Mouse (Mus musculus) brain, embryonic 14.5 days (tissue): ENCODE results near the gene Zap70.

Experiments
- CTCF ChIP-seq: fragments of 200-500 bp; IDR thresholded peaks from 2 replicates; pipeline ENCODE4 v1.5.1; 2012; ENCODE audit warnings: inconsistent platforms, mild to moderate bottlenecking, moderate library complexity, borderline replicate concordance; ENCODE audit not compliant: insufficient read depth, insufficient read length; ENCODE audit errors: extremely low read depth
- POLR2A ChIP-seq: fragments of 200-500 bp; IDR thresholded peaks from 2 replicates; pipeline ENCODE4 v1.6.1; 2012; ENCODE audit warnings: mild to moderate bottlenecking, inconsistent platforms, borderline replicate concordance; ENCODE audit not compliant: poor library complexity, insufficient read depth, insufficient read length, severe bottlenecking; ENCODE audit errors: extremely low read depth

- TF ChIP-seq CTCF: no peak
- TF ChIP-seq POLR2A: no peak
These were observed 42.8 kb upstream of the Zap70 start for GRCm38 (mm10) chr1:36718786-36719185.
